Mouse (Mus musculus) heart, postnatal 10 days (tissue): ENCODE data around the gene Mrpl2. TPM values are rescaled to one million over a fixed set of nuclear protein-coding genes. Genes with fewer than 3 reads are reported as not detected.

Source experiments
- total RNA-seq, 2 experiments: library from RNA; stranded (reverse); gene quantifications; 2 replicates each; pipeline ENCODE4 v1.2.3; 2021

Mrpl2 gene
- total RNA-seq, 2 experiments from 2014 or later, result 117 to 122 TPM

Other genes starting within 250 kb of the Mrpl2 start
- gene Crip3, start 217.3 kb upstream of the Mrpl2 start, total RNA-seq, result under 1 TPM in 1 of 2 experiments, not detected in 1; 0.26 TPM
- gene Slc22a7, start 207.8 kb upstream of the Mrpl2 start, total RNA-seq, result not detected
- gene Ttbk1, start 158.6 kb upstream of the Mrpl2 start, total RNA-seq, result under 1 TPM; 0.40 to 0.48 TPM
- gene Dnph1, start 149.5 kb upstream of the Mrpl2 start, total RNA-seq, result 1 to 10 TPM; 3.7 to 4.0 TPM
- gene Cul9, start 99.8 kb upstream of the Mrpl2 start, total RNA-seq, result 10 to 100 TPM; 13.8 to 18.8 TPM
- 100 to 1,000 TPM; 129 to 134 TPM for gene Srf, start 90.1 kb upstream of the Mrpl2 start, total RNA-seq
- 10 to 100 TPM; 19.5 to 22.3 TPM for gene Ptk7, start 16.7 kb upstream of the Mrpl2 start, total RNA-seq
- 10 to 100 TPM; 23.8 to 28.2 TPM for gene Klc4, start 207 bp upstream of the Mrpl2 start, total RNA-seq
- 10 to 100 TPM; 56.1 to 62.2 TPM for gene Cul7, start 4.1 kb downstream of the Mrpl2 start, total RNA-seq
- 10 to 100 TPM; 12.9 to 19.0 TPM for gene Rrp36, start 28.1 kb downstream of the Mrpl2 start, total RNA-seq
- gene Mea1, start 32.6 kb downstream of the Mrpl2 start, total RNA-seq, result 10 to 100 TPM; 62.3 to 67.2 TPM
- 100 to 1,000 TPM; 152 to 160 TPM for gene Klhdc3, start 34.7 kb downstream of the Mrpl2 start, total RNA-seq
- 10 to 100 TPM; 36.5 to 38.5 TPM for gene Ppp2r5d, start 58.9 kb downstream of the Mrpl2 start, total RNA-seq
- 10 to 100 TPM; 18.9 to 19.9 TPM for gene Pex6, start 65.2 kb downstream of the Mrpl2 start, total RNA-seq
- gene Gnmt, start 82.9 kb downstream of the Mrpl2 start, total RNA-seq, result under 1 TPM; 0.32 to 0.93 TPM
- 10 to 100 TPM; 23.9 to 25.8 TPM for gene Cnpy3, start 106.0 kb downstream of the Mrpl2 start, total RNA-seq
- not detected for gene Ptcra, start 117.5 kb downstream of the Mrpl2 start, total RNA-seq
- gene 2310039H08Rik, start 126.4 kb downstream of the Mrpl2 start, total RNA-seq, result 10 to 100 TPM; 26.8 to 28.2 TPM
- 10 to 100 TPM; 58.6 to 69.7 TPM for gene Rpl7l1, start 136.4 kb downstream of the Mrpl2 start, total RNA-seq
- gene Bicral, start 212.3 kb downstream of the Mrpl2 start, total RNA-seq, result 10 to 100 TPM; 12.7 to 15.4 TPM
- 10 to 100 TPM; 21.1 to 24.0 TPM for gene Tbcc, start 244.5 kb downstream of the Mrpl2 start, total RNA-seq